Mouse (Mus musculus): Measurements from ENCODE around the gene Dlx5. TPM values are rescaled to one million over a fixed set of nuclear protein-coding genes. Genes with fewer than 3 reads are reported as not detected.

Dlx5 gene
- total and polyA plus RNA-seq, 2 experiments from 2014 or later: 0.49 to 6.7 TPM

DNA sequence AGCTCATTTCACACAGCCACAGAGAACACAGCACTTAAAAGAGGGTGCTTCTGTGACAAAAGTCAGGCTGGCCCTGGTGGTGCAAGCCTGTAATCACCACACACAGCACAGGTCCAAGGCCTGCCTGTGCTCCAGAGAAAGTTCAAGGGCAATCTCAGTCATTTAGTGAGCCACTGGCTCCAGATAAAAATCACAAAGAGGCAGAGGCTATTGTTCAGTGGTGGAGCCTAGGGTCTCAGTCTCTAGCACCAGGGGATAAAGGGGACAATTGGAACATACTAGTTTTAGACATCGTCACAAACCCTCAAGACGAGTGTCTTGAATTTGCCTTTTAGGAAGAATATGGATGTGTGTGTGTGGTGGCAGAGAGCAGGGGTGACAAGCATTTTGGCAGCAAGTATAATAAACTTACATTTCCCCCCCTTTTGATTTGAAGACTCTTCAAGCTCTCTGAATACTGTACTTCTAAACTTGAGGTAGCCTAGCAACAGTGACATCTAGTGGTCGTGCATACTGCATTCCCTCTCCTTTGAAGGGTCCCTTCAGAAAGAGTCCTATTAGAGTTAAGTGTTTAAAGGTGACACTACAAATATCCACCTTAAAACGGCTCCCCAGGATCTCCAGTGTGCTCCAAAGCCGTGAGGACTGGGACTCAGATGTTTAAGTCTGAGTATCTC lies 33.1 kb upstream of the Dlx5 start:
- Histone ChIP-seq H3K27ac (ENCODE audit: low read depth, low read length) (no peak overlapping the region), H3K4me2 (ENCODE audit: low read depth, low read length, poor library complexity, severe bottlenecking) (no peak overlapping the region), H3K4me3 (ENCODE audit: low read depth, low read length) (no peak overlapping the region), H3K27me3 (ENCODE audit: insufficient read depth, low read length) (no peaks in the 10 kb centered on the region), H3K9me3 (ENCODE audit: low read length) (no peaks in the 10 kb centered on the region), H3K4me1 (ENCODE audit: insufficient read depth, low read length) (no peaks in the 10 kb centered on the region), H3K9ac (replicated peaks; ENCODE audit: low read length, poor library complexity, severe bottlenecking) (no peak overlapping the region), H3K36me3 (ENCODE audit: insufficient read depth, low read length) (no peaks in the 10 kb centered on the region)
- peak; percentile 81 for TF ChIP-seq CTCF (IDR thresholded peaks at IDR 0.05)
- peak; percentile 65 for DNase-seq (ENCODE audit: low spot score)
- 36% methylated on average over 5 of the region's 5 CpGs for WGBS
- ATAC-seq (ENCODE audit: low FRiP score): peak; percentile 76

- Histone ChIP-seq H3K27ac (ENCODE audit: low read depth, low read length) (no peak overlapping the region), H3K4me3 (ENCODE audit: low read depth, low read length) (no peak overlapping the region), H3K9ac (replicated peaks; ENCODE audit: low read length, poor library complexity, severe bottlenecking) (no peak overlapping the region), H3K4me1 (ENCODE audit: insufficient read depth, low read length) (no peaks in the 10 kb centered on the region), H3K36me3 (ENCODE audit: insufficient read depth, low read length) (no peaks in the 10 kb centered on the region), H3K27me3 (ENCODE audit: insufficient read depth, low read length) (no peaks in the 10 kb centered on the region), H3K4me2 (ENCODE audit: low read depth, low read length, poor library complexity, severe bottlenecking) (no peak overlapping the region), H3K9me3 (ENCODE audit: low read length) (no peaks in the 10 kb centered on the region)
- WGBS: 83% methylated on average over 1 of the region's 1 CpGs
- no peak for DNase-seq (ENCODE audit: low spot score)
- no peak for ATAC-seq (ENCODE audit: low FRiP score)
- no peak for TF ChIP-seq CTCF (IDR thresholded peaks at IDR 0.05)
Measured at GRCm38 (mm10) chr6:6914304-6914703, 32.4 kb upstream of the Dlx5 start.

DNA sequence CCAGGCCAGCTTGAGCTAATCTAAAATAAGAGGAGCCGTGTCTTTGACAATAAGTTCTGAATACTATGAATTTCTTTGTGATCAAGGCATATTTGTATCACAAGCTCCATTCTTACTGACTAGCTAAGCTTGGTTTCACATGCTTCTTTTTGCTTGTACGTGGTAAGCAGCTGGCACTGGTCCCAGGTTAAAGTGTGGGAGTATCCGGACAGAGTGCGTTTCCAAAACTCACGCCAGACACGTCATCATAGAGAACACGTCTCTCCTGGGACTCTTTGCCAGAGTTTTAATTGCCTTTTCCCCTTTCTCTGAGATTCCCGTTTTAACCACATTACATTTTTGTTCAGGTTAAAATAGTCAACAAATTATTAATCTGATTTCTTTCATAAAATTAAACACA lies 27.7 kb upstream of the Dlx5 start:
- Histone ChIP-seq H3K4me3 (ENCODE audit: low read depth, low read length) (no peak overlapping the region), H3K27ac (ENCODE audit: low read depth, low read length) (no peak overlapping the region), H3K9ac (replicated peaks; ENCODE audit: low read length, poor library complexity, severe bottlenecking) (no peak overlapping the region), H3K9me3 (ENCODE audit: low read length) (no peaks in the 10 kb centered on the region), H3K27me3 (ENCODE audit: insufficient read depth, low read length) (no peaks in the 10 kb centered on the region), H3K4me1 (ENCODE audit: insufficient read depth, low read length) (no peaks in the 10 kb centered on the region), H3K36me3 (ENCODE audit: insufficient read depth, low read length) (no peaks in the 10 kb centered on the region), H3K4me2 (ENCODE audit: low read depth, low read length, poor library complexity, severe bottlenecking) (no peak overlapping the region)
- 77% methylated on average over 8 of the region's 8 CpGs for WGBS
- DNase-seq (ENCODE audit: low spot score) (no peak), ATAC-seq (ENCODE audit: low FRiP score) (no peak)
- TF ChIP-seq CTCF (IDR thresholded peaks at IDR 0.05): no peak

DNA sequence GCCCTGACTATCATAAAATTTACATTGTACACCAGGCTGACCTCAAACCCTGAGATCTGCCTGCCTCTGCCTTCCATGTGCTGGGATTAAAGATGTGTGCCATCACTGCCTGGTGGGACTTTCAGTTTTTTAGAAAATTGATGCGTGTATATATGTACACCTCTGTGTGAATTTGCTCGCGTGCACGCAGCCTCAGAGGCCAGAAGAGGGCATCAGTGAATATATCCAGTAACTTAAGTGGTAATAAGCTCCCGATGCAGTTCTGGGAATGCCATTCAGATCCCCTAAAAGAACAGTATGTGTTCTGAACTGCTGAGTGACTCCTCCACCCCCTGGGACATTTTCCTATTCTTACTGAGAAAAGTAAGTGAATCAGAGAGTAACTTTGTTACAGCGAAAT lies 8.2 kb upstream of the Dlx5 start:
- Histone ChIP-seq H3K27me3 (ENCODE audit: insufficient read depth, low read length) (peaks cover 3% of the 10 kb centered on the region; the same call in 1 of the 2 replicates), H3K9ac (replicated peaks; ENCODE audit: low read length, poor library complexity, severe bottlenecking) (no peak overlapping the region), H3K4me2 (ENCODE audit: low read depth, low read length, poor library complexity, severe bottlenecking) (no peak overlapping the region), H3K4me1 (ENCODE audit: insufficient read depth, low read length) (no peaks in the 10 kb centered on the region), H3K9me3 (ENCODE audit: low read length) (no peaks in the 10 kb centered on the region), H3K4me3 (ENCODE audit: low read depth, low read length) (no peak overlapping the region), H3K27ac (ENCODE audit: low read depth, low read length) (no peak overlapping the region), H3K36me3 (ENCODE audit: insufficient read depth, low read length) (no peaks in the 10 kb centered on the region)
- ATAC-seq (ENCODE audit: low FRiP score) (no peak), DNase-seq (ENCODE audit: low spot score) (no peak)
- TF ChIP-seq CTCF (IDR thresholded peaks at IDR 0.05): peak; percentile 47
- 74% methylated on average over 6 of the region's 6 CpGs for WGBS

GRCm38 (mm10) chr6:6886225-6886624 lies 4.3 kb upstream of the Dlx5 start:
- DNase-seq (ENCODE audit: low spot score): no peak
- 0 out of 2 replicates have a peak, but pooled peaks cover 6% of the 10 kb centered on the region for H3K4me1 ChIP-seq (ENCODE audit: insufficient read depth, low read length)
- H3K27ac ChIP-seq (ENCODE audit: low read depth, low read length): no peak overlapping the region
- no peak overlapping the region for H3K4me2 ChIP-seq (ENCODE audit: low read depth, low read length, poor library complexity, severe bottlenecking)
- H3K27me3 ChIP-seq (ENCODE audit: insufficient read depth, low read length): peaks cover 32% of the 10 kb centered on the region
- no peaks in the 10 kb centered on the region for H3K36me3 ChIP-seq (ENCODE audit: insufficient read depth, low read length)
- TF ChIP-seq CTCF (IDR thresholded peaks at IDR 0.05): no peak
- no peak for ATAC-seq (ENCODE audit: low FRiP score)
- no peaks in the 10 kb centered on the region for H3K9me3 ChIP-seq (ENCODE audit: low read length)
- H3K4me3 ChIP-seq (ENCODE audit: low read depth, low read length): no peak overlapping the region
- H3K9ac ChIP-seq (replicated peaks; ENCODE audit: low read length, poor library complexity, severe bottlenecking): no peak overlapping the region
- 91% methylated on average over 3 of the region's 3 CpGs for WGBS

DNA sequence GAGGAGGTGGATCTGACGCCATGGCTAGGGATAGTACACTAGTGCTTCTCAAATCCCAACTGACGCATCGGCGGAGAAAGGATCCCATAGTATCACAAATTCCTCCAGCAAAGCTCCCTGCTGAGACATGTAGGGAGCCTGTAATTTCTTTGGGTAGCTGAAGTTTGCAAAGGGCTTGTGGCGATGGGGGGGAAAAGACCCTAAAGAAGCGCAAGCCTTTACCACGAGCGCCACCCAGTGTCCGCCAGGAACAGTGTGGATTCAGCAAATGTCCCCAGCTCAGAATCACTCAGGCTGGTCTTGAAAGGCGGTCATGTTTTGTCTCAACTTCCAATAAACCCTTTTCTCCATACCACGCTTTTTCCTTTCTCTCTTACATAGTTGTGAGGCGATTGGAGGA lies 3.0 kb upstream of the Dlx5 start:
- no peaks in the 10 kb centered on the region for H3K36me3 ChIP-seq (ENCODE audit: insufficient read depth, low read length)
- H3K4me3 ChIP-seq (ENCODE audit: low read depth, low read length): no peak overlapping the region
- no peaks in the 10 kb centered on the region for H3K9me3 ChIP-seq (ENCODE audit: low read length)
- WGBS: 4% methylated on average over 12 of the region's 12 CpGs
- H3K4me1 ChIP-seq (ENCODE audit: insufficient read depth, low read length): 0 out of 2 replicates have a peak, but pooled peaks cover 6% of the 10 kb centered on the region
- ATAC-seq (ENCODE audit: low FRiP score) (peak; percentile 64), DNase-seq (ENCODE audit: low spot score) (peak; percentile 86)
- H3K4me2 ChIP-seq (ENCODE audit: low read depth, low read length, poor library complexity, severe bottlenecking): no peak overlapping the region
- TF ChIP-seq CTCF (IDR thresholded peaks at IDR 0.05): peak; percentile 93
- no peak overlapping the region for H3K9ac ChIP-seq (replicated peaks; ENCODE audit: low read length, poor library complexity, severe bottlenecking)
- peaks cover 43% of the 10 kb centered on the region for H3K27me3 ChIP-seq (ENCODE audit: insufficient read depth, low read length)
- no peak overlapping the region for H3K27ac ChIP-seq (ENCODE audit: low read depth, low read length)

Data from midbrain, postnatal 0 days (tissue).